Mouse (Mus musculus) right cerebral cortex, postnatal 4 days (tissue): ENCODE measurements at regions not wholly inside any gene's neighbourhood (a gene's known extent, or its start where the extent isn't known, plus 50 kb on each side); places are given as distances from the start of the nearest gene placed in this dataset.

ENCODE experiments used
- DNase-seq: peaks from one replicate; pipeline ENCODE4 v3.0.0-alpha.2; 2022

- DNase-seq, result no peak
These were observed 162.6 kb downstream of the H2al1j start for GRCm38 (mm10) chrX:11490146-11490693.

GRCm38 (mm10) chrX:11491235-11491634, 163.6 kb downstream of the H2al1j start:
- no peak for DNase-seq

GRCm38 (mm10) chrX:11491676-11492391, 164.2 kb downstream of the H2al1j start:
- DNase-seq, result no peak

- DNase-seq, result peak; percentile 27
These were observed 166.1 kb downstream of the H2al1j start for GRCm38 (mm10) chrX:11493526-11494245.

- DNase-seq, result no peak
These were observed 166.6 kb downstream of the H2al1j start for GRCm38 (mm10) chrX:11494246-11494630.

GRCm38 (mm10) chrX:11512439-11512838, 184.8 kb downstream of the H2al1j start:
- DNase-seq, result no peak

GRCm38 (mm10) chrX:11512928-11513327, 185.3 kb downstream of the H2al1j start:
- no peak for DNase-seq

GRCm38 (mm10) chrX:11523791-11524190, 196.2 kb downstream of the H2al1j start:
- no peak for DNase-seq

GRCm38 (mm10) chrX:11525326-11525725, 197.7 kb downstream of the H2al1j start:
- DNase-seq, result no peak

- DNase-seq, result no peak
These were observed 201.0 kb downstream of the H2al1j start for GRCm38 (mm10) chrX:11528589-11528988.

- no peak for DNase-seq
These were observed 201.6 kb downstream of the H2al1j start for GRCm38 (mm10) chrX:11529221-11529620.

- DNase-seq, result no peak
These were observed 205.2 kb downstream of the H2al1j start for GRCm38 (mm10) chrX:11532817-11533216.

- peak; percentile 10 for DNase-seq
These were observed 206.2 kb downstream of the H2al1j start for GRCm38 (mm10) chrX:11533871-11534270.

GRCm38 (mm10) chrX:11541011-11541410, 213.4 kb downstream of the H2al1j start:
- no peak for DNase-seq

GRCm38 (mm10) chrX:11550164-11550851, 222.7 kb downstream of the H2al1j start:
- DNase-seq, result peak; percentile 41

GRCm38 (mm10) chrX:11552177-11552576, 224.6 kb downstream of the H2al1j start:
- DNase-seq, result no peak

GRCm38 (mm10) chrX:11555035-11555570, 227.5 kb downstream of the H2al1j start:
- peak; percentile 25 for DNase-seq

GRCm38 (mm10) chrX:11558260-11558659, 230.6 kb downstream of the H2al1j start:
- no peak for DNase-seq

GRCm38 (mm10) chrX:11560550-11561276, 233.1 kb downstream of the H2al1j start:
- no peak for DNase-seq

GRCm38 (mm10) chrX:11565888-11566287, 238.3 kb downstream of the H2al1j start:
- DNase-seq, result no peak

- DNase-seq, result no peak
These were observed 240.2 kb downstream of the H2al1j start for GRCm38 (mm10) chrX:11567827-11568226.

GRCm38 (mm10) chrX:11568262-11568661, 240.6 kb downstream of the H2al1j start:
- DNase-seq, result no peak
